Comparison of ENCODE assay signal across 18 mouse cellular contexts in genomic region chr11:53821945-53822338, GRCm38 (mm10). TPM values are rescaled to one million over a fixed set of nuclear protein-coding genes. Genes with fewer than 3 reads are reported as not detected.
"Had no signal": no experiment of that assay in that cellular context is flagged by ENCODE, and none has a peak within 500 bp of the region (broad histone marks: within the 10 kb centered on the region; RNA-seq: fewer than 3 reads in every experiment).

No protein-coding gene starts in this region.

- H3K4me2 ChIP-seq: liver, embryonic 13.5 days; midbrain, embryonic 11.5 days; neural tube, embryonic 12.5 days; neural tube, embryonic 15.5 days had no signal

- DNase-seq: liver, embryonic 13.5 days; lung, adult 2 months; lung, postnatal 14 days; lung, postnatal 4 days; midbrain, embryonic 14.5 days; right cerebral cortex, adult 18-20 months; thymus, adult 18-20 months; thymus, postnatal 36 days had no signal

- H3K4me1 ChIP-seq: liver, embryonic 13.5 days; neural tube, embryonic 12.5 days; neural tube, embryonic 15.5 days had no signal

- H3K27me3 ChIP-seq: liver, embryonic 13.5 days; neural tube, embryonic 12.5 days; neural tube, embryonic 15.5 days had no signal

- H3K9ac ChIP-seq: liver, embryonic 13.5 days; neural tube, embryonic 12.5 days; neural tube, embryonic 15.5 days had no signal

- H3K4me3 ChIP-seq: liver, embryonic 13.5 days; neural tube, embryonic 12.5 days; neural tube, embryonic 15.5 days had no signal

- H3K9me3 ChIP-seq: liver, embryonic 13.5 days; neural tube, embryonic 12.5 days; neural tube, embryonic 15.5 days had no signal

- H3K36me3 ChIP-seq: liver, embryonic 13.5 days; neural tube, embryonic 12.5 days; neural tube, embryonic 15.5 days had no signal

- H3K27ac ChIP-seq: kidney, postnatal 0 days; liver, embryonic 13.5 days; neural tube, embryonic 12.5 days; neural tube, embryonic 15.5 days had no signal

RNA-seq across cellular contexts. Expression of gene Gm12216, which starts 37.1 kb away (rescaled TPM):
- total RNA-seq: midbrain, postnatal 0 days had no signal
- polyA plus RNA-seq: limb, embryonic 11.5 days; neural tube, embryonic 12.5 days had no signal

RNA-seq across cellular contexts. Expression of gene Gm17334, which starts 49.0 kb away (rescaled TPM):
- total RNA-seq: liver, adult 2 months; midbrain, postnatal 0 days had no signal
- polyA plus RNA-seq: kidney, embryonic 14.5 days; limb, embryonic 11.5 days; liver, embryonic 13.5 days; midbrain, embryonic 11.5 days; midbrain, postnatal 0 days; neural tube, embryonic 12.5 days; neural tube, embryonic 15.5 days; stomach, embryonic 16.5 days; testis, adult 2 months had no signal
